Mouse (Mus musculus): ENCODE results near the gene Gucy2c.

Gene Gucy2c

GRCm38 (mm10) chr6:136660831-136661705 lies 120.5 kb downstream of the Gucy2c start:
- peak in 1 of 2 experiments; percentile 4 for DNase-seq

- DNase-seq = no peak
Observed at GRCm38 (mm10) chr6:136659226-136659625, 122.3 kb downstream of the Gucy2c start.

GRCm38 (mm10) chr6:136658303-136658702 lies 123.3 kb downstream of the Gucy2c start:
- no peak for DNase-seq

GRCm38 (mm10) chr6:136655786-136656185 lies 125.8 kb downstream of the Gucy2c start:
- DNase-seq = no peak

- DNase-seq = no peak
Observed at GRCm38 (mm10) chr6:136654470-136654869, 127.1 kb downstream of the Gucy2c start.

GRCm38 (mm10) chr6:136653331-136653730 lies 128.2 kb downstream of the Gucy2c start:
- DNase-seq = no peak

- DNase-seq = no peak
Observed at GRCm38 (mm10) chr6:136650664-136651063, 130.9 kb downstream of the Gucy2c start.

GRCm38 (mm10) chr6:136647455-136647861 lies 134.1 kb downstream of the Gucy2c start:
- no peak for DNase-seq

Measured in cerebellum, adult 18-20 months (tissue).